Mouse (Mus musculus): ENCODE results near the gene Rit1. TPM values are rescaled to one million over a fixed set of nuclear protein-coding genes. Genes with fewer than 3 reads are reported as not detected.
A peak's percentile ranks its signal among the peaks of the same experiment; 100 is the strongest.
"Not testable (repeated sequence)": the region's sequence is repeated elsewhere in the genome, so short reads cannot be mapped to it uniquely, and the experiment has no call there.

Gene Rit1
- polyA plus RNA-seq, 1 experiment from 2014 or later = 71.6 TPM

GRCm38 (mm10) chr3:88772399-88772798 is 55.8 kb downstream of the Rit1 start:
- not testable (repeated sequence) for H3K4me1 ChIP-seq; H3K9me3 ChIP-seq (replicated peaks); H3K9ac ChIP-seq; H3K36me3 ChIP-seq; H3K27ac ChIP-seq (replicated peaks); H3K27me3 ChIP-seq
- ATAC-seq (ENCODE audit: insufficient number of reproducible peaks, low FRiP score, low TSS enrichment, low read depth) = peak; percentile 75
- peak overlapping the region; percentile 22 for H3K4me3 ChIP-seq (replicated peaks)
- H3K4me2 ChIP-seq (replicated peaks) = peak overlapping the region; percentile 29; the same call in 1 of the 2 replicates
- WGBS = under 1% methylated on average over 19 of the region's 19 CpGs

GRCm38 (mm10) chr3:88773163-88773562 is 56.5 kb downstream of the Rit1 start:
- not testable (repeated sequence) for H3K9ac ChIP-seq; H3K27me3 ChIP-seq; H3K36me3 ChIP-seq; H3K4me1 ChIP-seq; H3K4me3 ChIP-seq (replicated peaks); H3K4me2 ChIP-seq (replicated peaks); H3K27ac ChIP-seq (replicated peaks); ATAC-seq (ENCODE audit: insufficient number of reproducible peaks, low FRiP score, low TSS enrichment, low read depth); H3K9me3 ChIP-seq (replicated peaks)
- WGBS = 88% methylated on average over 6 of the region's 6 CpGs

- not testable (repeated sequence) for H3K4me1 ChIP-seq; H3K36me3 ChIP-seq; H3K27me3 ChIP-seq; H3K9ac ChIP-seq; H3K9me3 ChIP-seq (replicated peaks); H3K27ac ChIP-seq (replicated peaks)
- ATAC-seq (ENCODE audit: insufficient number of reproducible peaks, low FRiP score, low TSS enrichment, low read depth) = peak; percentile 79
- peak within 1 kb of the TSS; percentile 45 for H3K4me2 ChIP-seq (replicated peaks)
- 5% methylated on average over 41 of the region's 51 CpGs for WGBS
- peak within 1 kb of the TSS; percentile 40 for H3K4me3 ChIP-seq (replicated peaks)
Observed at GRCm38 (mm10) chr3:88774939-88775841, 58.6 kb downstream of the Rit1 start, which contains the start of gene Syt11. Syt11 (minus strand) TSS chr3:88775164.

Other genes starting within 250 kb of the Rit1 start
- 625 and 678 TPM in 2 replicates for gene Lmna, start 206.9 kb upstream of the Rit1 start, polyA plus RNA-seq (2015; fragmentation: Nextera tagmentation; extraction: Ambion mirVana)
- 22.5 and 22.8 TPM in 2 replicates for gene Mex3a, start 184.4 kb upstream of the Rit1 start, polyA plus RNA-seq (2015; fragmentation: Nextera tagmentation; extraction: Ambion mirVana)
- 96.3 and 107 TPM in 2 replicates for gene Rab25, start 168.5 kb upstream of the Rit1 start, polyA plus RNA-seq (2015; fragmentation: Nextera tagmentation; extraction: Ambion mirVana)
- gene Lamtor2, start 163.8 kb upstream of the Rit1 start, polyA plus RNA-seq (2015; fragmentation: Nextera tagmentation; extraction: Ambion mirVana) = 183 and 199 TPM in 2 replicates
- gene Ubqln4, start 163.1 kb upstream of the Rit1 start, polyA plus RNA-seq (2015; fragmentation: Nextera tagmentation; extraction: Ambion mirVana) = 44.4 and 47.6 TPM in 2 replicates
- 339 and 341 TPM in 2 replicates for gene Ssr2, start 141.0 kb upstream of the Rit1 start, polyA plus RNA-seq (2015; fragmentation: Nextera tagmentation; extraction: Ambion mirVana)
- 96.6 and 97.9 TPM in 2 replicates for gene Arhgef2, start 110.9 kb upstream of the Rit1 start, polyA plus RNA-seq (2015; fragmentation: Nextera tagmentation; extraction: Ambion mirVana)
- gene Rxfp4, start 63.7 kb upstream of the Rit1 start, polyA plus RNA-seq (2015; fragmentation: Nextera tagmentation; extraction: Ambion mirVana) = not detected in 2 replicates
- gene Khdc4, start 31.0 kb upstream of the Rit1 start, polyA plus RNA-seq (2015; fragmentation: Nextera tagmentation; extraction: Ambion mirVana) = 78.6 and 91.4 TPM in 2 replicates
- 19.0 and 23.3 TPM in 2 replicates for gene Syt11, start 58.3 kb downstream of the Rit1 start, polyA plus RNA-seq (2015; fragmentation: Nextera tagmentation; extraction: Ambion mirVana)
- gene Gon4l, start 118.4 kb downstream of the Rit1 start, polyA plus RNA-seq (2015; fragmentation: Nextera tagmentation; extraction: Ambion mirVana) = 9.7 and 10.5 TPM in 2 replicates
- gene Msto1, start 197.2 kb downstream of the Rit1 start, polyA plus RNA-seq (2015; fragmentation: Nextera tagmentation; extraction: Ambion mirVana) = 39.8 and 42.8 TPM in 2 replicates
- gene Ash1l, start 233.8 kb downstream of the Rit1 start, polyA plus RNA-seq (2015; fragmentation: Nextera tagmentation; extraction: Ambion mirVana) = 22.0 and 22.6 TPM in 2 replicates
- 145 and 155 TPM in 2 replicates for gene Dap3, start 234.3 kb downstream of the Rit1 start, polyA plus RNA-seq (2015; fragmentation: Nextera tagmentation; extraction: Ambion mirVana)